Mouse (Mus musculus): ENCODE data around the gene Metrnl. TPM values are rescaled to one million over a fixed set of nuclear protein-coding genes. Genes with fewer than 3 reads are reported as not detected.

The Metrnl gene
- total RNA-seq, 2 experiments from 2014 or later, result 0.87 to 1.3 TPM

DNA sequence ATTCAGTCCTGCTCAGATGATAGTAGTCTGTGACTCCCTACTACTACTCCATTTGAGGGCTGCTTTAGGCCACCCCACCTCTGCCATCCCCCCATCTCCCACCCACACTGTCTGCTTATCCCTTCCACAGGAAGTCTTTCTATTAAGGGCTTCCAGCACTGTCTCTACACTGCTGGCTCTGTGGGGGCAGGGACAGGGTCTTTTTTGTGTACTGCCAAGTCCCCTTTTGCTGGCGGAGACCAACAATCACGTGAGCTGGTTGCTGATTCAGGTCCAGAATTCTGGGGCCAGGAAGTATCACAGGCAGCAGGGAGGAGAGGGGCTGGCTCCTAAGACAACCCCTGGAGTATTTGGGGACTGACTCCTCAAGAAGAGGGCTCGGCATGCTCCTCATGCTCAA lies 18.1 kb upstream of the Metrnl start:
- ATAC-seq (replicated peaks; ENCODE audit: poor library complexity), result no peak

GRCm38 (mm10) chr11:121685491-121686001 lies 15.8 kb upstream of the Metrnl start:
- no peak for ATAC-seq (replicated peaks; ENCODE audit: poor library complexity)

GRCm38 (mm10) chr11:121686091-121686490 lies 15.3 kb upstream of the Metrnl start:
- ATAC-seq (replicated peaks; ENCODE audit: poor library complexity), result no peak

GRCm38 (mm10) chr11:121686674-121687073 lies 14.7 kb upstream of the Metrnl start:
- ATAC-seq (replicated peaks; ENCODE audit: poor library complexity), result no peak

GRCm38 (mm10) chr11:121688024-121688423 lies 13.3 kb upstream of the Metrnl start:
- peak; percentile 49 for ATAC-seq (replicated peaks; ENCODE audit: poor library complexity)

DNA sequence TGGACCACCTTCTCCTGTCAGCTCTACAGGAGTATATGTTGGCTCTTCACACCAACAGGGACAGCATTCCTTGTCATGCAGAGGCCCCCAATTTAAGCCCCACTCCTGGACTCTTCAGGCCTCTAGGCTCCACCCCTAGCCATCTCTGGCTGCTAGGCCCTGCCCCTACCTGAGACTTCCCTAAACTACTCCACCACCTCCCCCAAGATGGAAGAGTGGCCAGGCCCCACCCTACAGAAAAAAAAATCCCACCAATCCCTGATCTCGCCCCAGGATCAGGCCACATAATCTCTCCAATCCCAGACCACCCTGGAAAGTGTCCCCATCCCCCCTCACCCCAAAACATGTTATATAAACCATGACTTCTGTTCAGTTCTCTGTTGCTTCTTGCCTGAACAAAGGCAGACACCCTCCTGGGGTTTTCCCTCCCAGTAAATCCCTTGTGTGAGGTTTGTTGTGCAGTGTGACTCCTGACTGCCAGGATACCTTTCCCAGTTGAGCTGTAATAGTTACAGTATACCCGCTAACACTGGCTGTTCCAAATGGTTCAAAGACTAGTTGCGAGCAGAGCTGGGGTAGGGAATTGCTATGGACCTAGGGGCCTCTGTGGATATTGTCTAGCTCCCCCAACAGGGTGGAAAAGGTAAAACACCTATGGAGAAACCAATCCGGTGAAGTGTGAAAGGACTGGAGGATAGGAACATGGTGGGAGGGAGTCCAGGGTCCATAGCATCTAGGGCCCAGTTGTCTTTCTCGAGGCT lies 5.9 kb upstream of the Metrnl start:
- ATAC-seq (replicated peaks; ENCODE audit: poor library complexity), result peak; percentile 54; the same call in 1 of the 2 replicates

- ATAC-seq (replicated peaks; ENCODE audit: poor library complexity), result no peak
These were observed 4.1 kb upstream of the Metrnl start for GRCm38 (mm10) chr11:121697271-121697670.

- ATAC-seq (replicated peaks; ENCODE audit: poor library complexity), result no peak
These were observed 2.9 kb upstream of the Metrnl start for GRCm38 (mm10) chr11:121698381-121698955.

DNA sequence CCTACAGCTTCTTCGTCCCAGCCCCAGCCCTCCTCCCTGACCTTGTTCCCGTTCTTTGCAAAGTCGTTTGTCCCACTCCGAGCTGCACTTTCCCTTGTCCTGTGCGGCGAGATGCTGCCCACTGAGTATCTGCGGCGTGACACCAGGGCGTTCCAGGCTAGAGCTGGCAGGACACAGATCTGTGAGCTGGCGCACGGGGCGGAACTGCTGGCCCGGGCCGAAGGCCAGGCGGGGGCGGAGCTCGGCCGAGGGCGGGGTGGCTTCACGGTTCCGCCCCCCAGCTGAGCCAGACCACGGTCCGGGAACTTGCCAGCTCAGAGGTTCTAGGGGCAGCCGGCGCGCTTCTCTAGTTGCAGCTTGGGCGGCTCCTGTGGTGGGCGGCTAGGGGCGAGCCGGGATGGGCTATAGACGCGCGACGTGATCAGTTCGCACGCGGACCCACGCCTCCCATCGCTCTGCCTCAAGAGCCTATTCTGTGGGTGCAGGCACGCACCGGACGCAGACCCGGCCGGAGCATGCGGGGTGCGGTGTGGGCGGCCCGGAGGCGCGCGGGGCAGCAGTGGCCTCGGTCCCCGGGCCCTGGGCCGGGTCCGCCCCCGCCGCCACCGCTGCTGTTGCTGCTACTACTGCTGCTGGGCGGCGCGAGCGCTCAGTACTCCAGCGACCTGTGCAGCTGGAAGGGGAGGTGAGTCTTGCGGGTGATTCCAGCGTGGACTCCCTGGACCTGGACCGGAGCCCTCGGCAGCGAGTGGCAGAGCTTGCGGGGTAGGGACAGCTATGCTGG lies 959 bp downstream of the Metrnl start:
- ATAC-seq (replicated peaks; ENCODE audit: poor library complexity), result peak; percentile 74

DNA sequence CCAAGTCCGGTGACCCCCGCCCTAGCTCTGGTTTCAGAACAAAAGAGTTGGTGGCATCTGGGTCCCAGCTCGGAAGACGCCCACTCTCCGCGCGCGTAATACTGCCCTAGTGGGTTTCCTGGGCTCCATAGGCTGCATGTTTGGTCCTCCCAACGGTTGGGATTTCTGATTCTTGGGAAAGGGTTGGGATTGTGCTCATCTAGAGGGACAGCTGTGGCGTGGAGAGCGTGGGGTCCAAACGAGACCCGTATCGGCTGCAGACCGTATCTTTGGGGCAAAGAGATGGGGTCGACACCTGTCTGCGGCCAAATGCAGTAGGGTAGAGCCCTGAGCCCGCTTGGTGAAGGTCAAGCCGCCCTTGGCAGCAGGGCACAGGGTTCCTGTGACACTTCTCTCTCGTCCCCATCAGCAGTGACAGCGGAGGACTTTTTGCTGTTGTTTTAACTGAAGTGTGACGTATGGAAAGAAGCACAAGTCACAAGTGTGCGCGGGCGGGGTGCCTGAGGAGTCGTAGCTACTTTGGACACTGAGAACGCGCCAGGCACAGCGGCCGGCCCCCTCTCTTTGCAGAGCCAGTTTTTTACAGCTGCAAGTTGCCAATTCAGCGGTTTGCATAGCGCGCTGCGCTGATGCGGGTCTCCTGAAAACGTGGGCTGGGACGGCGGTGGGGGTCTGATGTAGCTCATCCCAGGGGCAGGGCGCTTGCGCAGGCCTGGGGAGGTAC lies 1.7 kb downstream of the Metrnl start:
- ATAC-seq (replicated peaks; ENCODE audit: poor library complexity), result peak; percentile 33

- ATAC-seq (replicated peaks; ENCODE audit: poor library complexity), result peak; percentile 4
These were observed 2.4 kb downstream of the Metrnl start for GRCm38 (mm10) chr11:121703619-121704215.

- ATAC-seq (replicated peaks; ENCODE audit: poor library complexity), result peak; percentile 46
These were observed 5.2 kb downstream of the Metrnl start for GRCm38 (mm10) chr11:121706521-121707005.

DNA sequence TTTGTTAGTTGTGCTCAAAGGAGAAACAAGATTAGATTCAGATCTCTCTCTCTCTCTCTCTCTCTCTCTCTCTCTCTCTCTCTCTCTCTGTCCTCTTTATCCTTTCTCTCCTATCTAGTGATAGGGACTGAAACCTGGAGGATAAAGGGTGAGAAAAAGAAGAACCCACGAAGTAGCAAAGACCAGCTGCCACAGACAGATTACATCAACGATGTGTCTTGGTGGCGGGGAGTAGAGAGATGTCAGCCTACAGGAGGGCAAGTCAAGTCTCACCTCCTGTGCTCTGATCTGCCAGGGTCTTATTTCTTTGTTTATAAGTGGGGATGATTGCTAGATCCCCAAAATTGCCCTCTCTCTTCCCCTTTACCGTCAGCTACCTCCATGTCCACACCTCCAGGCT lies 7.9 kb downstream of the Metrnl start:
- ATAC-seq (replicated peaks; ENCODE audit: poor library complexity), result no peak

DNA sequence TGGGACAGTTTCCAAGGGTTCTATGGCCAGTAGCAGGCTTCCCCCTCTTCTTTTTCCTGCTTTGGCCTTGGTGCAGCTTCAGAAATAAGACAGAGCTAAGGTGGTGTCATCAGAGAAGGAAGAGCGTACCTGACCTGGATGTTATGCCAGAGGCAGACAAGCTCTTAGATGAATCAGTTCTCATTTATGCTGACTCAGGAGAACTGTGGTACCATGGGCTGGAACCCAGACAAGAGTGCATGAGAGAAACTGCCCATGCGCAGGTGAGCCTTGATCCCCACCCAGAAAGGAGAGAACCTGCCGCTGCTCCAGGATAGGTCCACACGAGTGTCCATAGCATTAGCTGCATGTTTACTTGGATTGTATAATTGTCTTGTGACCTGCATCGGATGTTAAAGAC lies 8.9 kb downstream of the Metrnl start:
- ATAC-seq (replicated peaks; ENCODE audit: poor library complexity), result no peak

DNA sequence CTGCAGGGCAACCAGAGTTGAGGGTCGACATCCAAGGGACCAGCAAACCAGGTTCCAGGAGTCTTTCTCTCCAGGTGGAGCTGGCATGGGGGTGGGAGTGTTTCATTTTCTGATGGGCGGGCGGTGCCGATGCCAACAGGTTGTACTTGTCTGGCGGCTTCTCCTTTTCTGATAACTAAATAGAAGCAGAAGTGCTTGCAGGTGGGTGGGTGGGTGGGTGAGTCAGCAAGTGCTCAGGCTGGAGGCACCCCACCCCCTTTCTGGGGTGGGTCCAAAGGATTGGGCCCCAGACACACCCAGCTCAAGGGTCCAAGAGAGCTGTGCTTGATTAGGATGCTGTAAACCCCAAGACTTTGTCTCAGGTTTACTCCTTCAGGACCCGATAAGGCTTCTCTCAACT lies 11.6 kb downstream of the Metrnl start:
- ATAC-seq (replicated peaks; ENCODE audit: poor library complexity), result no peak

GRCm38 (mm10) chr11:121713569-121713968 lies 12.2 kb downstream of the Metrnl start:
- no peak for ATAC-seq (replicated peaks; ENCODE audit: poor library complexity)

- no peak for ATAC-seq (replicated peaks; ENCODE audit: poor library complexity)
These were observed 13.6 kb downstream of the Metrnl start for GRCm38 (mm10) chr11:121714745-121715485.

DNA sequence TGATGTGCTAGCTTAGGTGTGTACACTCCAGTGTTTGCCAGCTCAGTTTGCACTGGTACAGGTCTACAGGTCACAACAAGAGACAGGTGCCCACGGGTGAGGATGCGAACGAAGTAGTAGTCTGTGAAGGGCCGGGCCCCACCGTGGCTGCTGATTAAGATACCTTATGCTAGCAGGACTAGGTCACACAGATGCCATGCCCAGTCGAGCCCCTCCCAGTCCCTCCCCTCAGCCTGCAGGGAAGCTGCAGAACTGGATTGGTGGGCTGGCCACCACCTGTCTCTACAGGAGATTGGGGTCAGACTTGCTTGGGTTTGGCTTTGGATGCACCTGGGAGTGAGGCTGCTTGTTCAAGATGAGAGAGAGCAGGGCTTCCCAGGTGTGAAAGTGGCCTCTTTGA lies 16.4 kb downstream of the Metrnl start:
- no peak for ATAC-seq (replicated peaks; ENCODE audit: poor library complexity)

DNA sequence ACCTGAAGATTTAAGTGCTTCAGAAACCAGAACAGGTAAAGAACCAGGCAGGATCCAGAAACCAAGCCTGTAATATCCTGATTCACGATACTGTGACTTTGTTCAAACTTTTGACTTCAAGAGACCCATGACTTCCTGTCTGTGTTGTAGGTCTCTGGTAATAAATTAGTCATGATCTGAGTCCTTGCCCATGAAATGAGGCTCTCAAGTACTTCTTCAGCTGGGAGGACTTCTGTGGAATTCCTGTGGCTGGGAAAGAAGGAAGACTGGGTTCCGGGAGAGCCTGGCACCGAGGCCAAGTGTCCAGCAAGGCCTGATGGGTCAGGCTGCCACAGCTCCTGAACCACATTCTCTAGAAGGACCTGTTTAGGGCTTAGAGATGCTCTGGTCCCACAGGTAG lies 19.4 kb downstream of the Metrnl start:
- no peak for ATAC-seq (replicated peaks; ENCODE audit: poor library complexity)

DNA sequence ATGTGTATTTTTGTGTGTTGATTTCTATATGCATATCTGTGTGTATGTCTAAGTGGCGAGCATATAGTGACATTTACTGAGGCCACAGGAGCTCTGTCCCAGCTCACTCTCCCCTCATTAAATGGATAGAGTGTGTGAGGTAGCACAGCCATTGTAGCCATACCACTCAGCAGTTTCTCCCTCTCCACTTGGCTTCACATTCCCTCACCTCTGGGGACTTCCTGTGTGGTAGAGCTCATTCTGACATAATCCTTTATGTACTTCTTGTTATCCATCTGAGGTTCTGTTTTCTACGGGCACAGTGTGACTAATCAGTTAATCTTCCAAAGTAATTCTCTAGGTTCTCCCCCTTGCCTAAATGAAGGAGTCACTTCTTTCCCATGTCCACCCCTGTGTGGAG lies 21.1 kb downstream of the Metrnl start:
- peak; percentile 45 for ATAC-seq (replicated peaks; ENCODE audit: poor library complexity)

All from megakaryocyte progenitor cell, adult 5-6 weeks (primary cell).